Mouse (Mus musculus): ENCODE results near the gene 6430628N08Rik. TPM values are rescaled to one million over a fixed set of nuclear protein-coding genes. Genes with fewer than 3 reads are reported as not detected.

The 6430628N08Rik gene
- polyA plus RNA-seq, 1 experiment from 2014 or later: 0.10 TPM

- H3K9ac ChIP-seq (ENCODE audit: low read depth, low read length): peak overlapping the region; percentile 43; the same call in 1 of the 2 replicates
- H3K9me3 ChIP-seq (ENCODE audit: control insufficient read depth, low read length): no peaks in the 10 kb centered on the region
- ATAC-seq (ENCODE audit: low read depth) (no peak), DNase-seq (ENCODE audit: low spot score) (no peak)
- H3K4me1 ChIP-seq (ENCODE audit: control insufficient read depth, insufficient read depth, low read length): 0 out of 2 replicates have a peak, but pooled peaks cover 3% of the 10 kb centered on the region
- no peak overlapping the region for H3K27ac ChIP-seq (replicated peaks; ENCODE audit: low read depth, low read length)
- H3K27me3 ChIP-seq (replicated peaks; ENCODE audit: control insufficient read depth, insufficient read depth, low read length): peaks cover 96% of the 10 kb centered on the region
- WGBS: 2% methylated on average over 37 of the region's 37 CpGs
- H3K4me3 ChIP-seq (ENCODE audit: low read depth, low read length): peak overlapping the region; percentile 44
- H3K4me2 ChIP-seq (ENCODE audit: low read depth, low read length): peak overlapping the region; percentile 67
- no peaks in the 10 kb centered on the region for H3K36me3 ChIP-seq (ENCODE audit: control insufficient read depth, insufficient read depth, low read length)
Observed at GRCm38 (mm10) chr4:115938276-115939160, 48.1 kb downstream of the 6430628N08Rik start.

DNA sequence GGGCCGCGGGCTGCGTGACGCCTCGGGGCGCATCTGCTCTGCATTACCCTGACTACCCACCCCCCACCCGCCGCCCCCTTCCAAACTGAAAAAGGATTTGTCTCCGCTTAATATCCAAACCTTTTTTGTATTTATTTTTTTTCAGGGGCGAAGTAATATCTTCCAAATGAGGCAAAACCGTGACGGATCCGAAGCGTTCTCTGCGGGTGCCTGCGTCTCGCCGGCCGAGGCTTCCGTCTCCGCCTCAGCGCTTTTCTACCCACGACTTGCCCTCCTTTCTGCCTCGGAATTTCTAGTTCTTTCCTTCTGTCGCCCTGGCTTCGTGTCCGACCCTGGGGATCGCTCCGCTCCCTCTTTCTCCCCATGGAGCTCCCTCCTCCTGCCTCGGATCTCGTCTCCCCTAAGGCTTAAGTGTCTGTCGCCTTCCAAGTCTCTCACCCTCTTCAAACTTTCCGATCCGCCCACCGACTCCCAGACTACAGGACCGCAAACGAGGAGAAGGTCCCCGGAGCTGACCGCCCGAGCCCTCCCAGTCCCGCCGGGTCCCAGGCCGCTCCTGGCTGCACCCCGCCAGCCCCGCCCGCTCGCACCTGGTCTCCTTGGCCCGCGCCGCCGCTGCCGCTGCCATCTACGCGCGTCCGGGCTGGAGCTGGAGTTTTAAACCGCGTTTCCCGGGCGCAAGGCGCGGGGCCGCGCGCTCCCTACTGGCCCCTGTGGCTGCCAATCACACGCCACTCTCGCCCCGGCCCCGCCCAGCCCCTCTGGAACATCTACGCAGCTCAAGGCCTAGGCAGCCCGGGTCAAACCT lies 49.0 kb downstream of the 6430628N08Rik start, which contains the start of gene Dmbx1:
Dmbx1 (minus strand) TSS at position 632 of the 808 bp plus-strand sequence.
- no peaks in the 10 kb centered on the region for H3K36me3 ChIP-seq (ENCODE audit: control insufficient read depth, insufficient read depth, low read length)
- peak; percentile 73 for ATAC-seq (ENCODE audit: low read depth)
- peak; percentile 64 for DNase-seq (ENCODE audit: low spot score)
- peak within 1 kb of the TSS; percentile 44 for H3K4me3 ChIP-seq (ENCODE audit: low read depth, low read length)
- under 1% methylated on average over 53 of the region's 71 CpGs for WGBS
- peak within 1 kb of the TSS; percentile 54; the same call in 1 of the 2 replicates for H3K9ac ChIP-seq (ENCODE audit: low read depth, low read length)
- peak within 1 kb of the TSS; percentile 67 for H3K4me2 ChIP-seq (ENCODE audit: low read depth, low read length)
- H3K9me3 ChIP-seq (ENCODE audit: control insufficient read depth, low read length): no peaks in the 10 kb centered on the region
- 0 out of 2 replicates have a peak, but pooled peaks cover 3% of the 10 kb centered on the region for H3K4me1 ChIP-seq (ENCODE audit: control insufficient read depth, insufficient read depth, low read length)
- peaks cover 96% of the 10 kb centered on the region for H3K27me3 ChIP-seq (replicated peaks; ENCODE audit: control insufficient read depth, insufficient read depth, low read length)
- H3K27ac ChIP-seq (replicated peaks; ENCODE audit: low read depth, low read length): no peak within 1 kb of the TSS; the same call in 1 of the 2 replicates

GRCm38 (mm10) chr4:115940681-115941080 lies 50.2 kb downstream of the 6430628N08Rik start:
- Histone ChIP-seq H3K4me1 (ENCODE audit: control insufficient read depth, insufficient read depth, low read length) (0 out of 2 replicates have a peak, but pooled peaks cover 3% of the 10 kb centered on the region), H3K9me3 (ENCODE audit: control insufficient read depth, low read length) (no peaks in the 10 kb centered on the region), H3K4me2 (ENCODE audit: low read depth, low read length) (no peak overlapping the region), H3K36me3 (ENCODE audit: control insufficient read depth, insufficient read depth, low read length) (no peaks in the 10 kb centered on the region), H3K9ac (ENCODE audit: low read depth, low read length) (no peak overlapping the region), H3K4me3 (ENCODE audit: low read depth, low read length) (no peak overlapping the region), H3K27ac (replicated peaks; ENCODE audit: low read depth, low read length) (no peak overlapping the region), H3K27me3 (replicated peaks; ENCODE audit: control insufficient read depth, insufficient read depth, low read length) (peaks cover 98% of the 10 kb centered on the region)
- DNase-seq (ENCODE audit: low spot score): no peak
- WGBS: 6% methylated on average over 3 of the region's 3 CpGs
- no peak for ATAC-seq (ENCODE audit: low read depth)

GRCm38 (mm10) chr4:115941242-115941820 lies 50.9 kb downstream of the 6430628N08Rik start:
- no peak for ATAC-seq (ENCODE audit: low read depth)
- Histone ChIP-seq H3K27ac (replicated peaks; ENCODE audit: low read depth, low read length) (no peak overlapping the region), H3K4me3 (ENCODE audit: low read depth, low read length) (no peak overlapping the region), H3K27me3 (replicated peaks; ENCODE audit: control insufficient read depth, insufficient read depth, low read length) (peaks cover 98% of the 10 kb centered on the region), H3K4me1 (ENCODE audit: control insufficient read depth, insufficient read depth, low read length) (0 out of 2 replicates have a peak, but pooled peaks cover 3% of the 10 kb centered on the region), H3K9ac (ENCODE audit: low read depth, low read length) (no peak overlapping the region), H3K4me2 (ENCODE audit: low read depth, low read length) (no peak overlapping the region), H3K36me3 (ENCODE audit: control insufficient read depth, insufficient read depth, low read length) (no peaks in the 10 kb centered on the region), H3K9me3 (ENCODE audit: control insufficient read depth, low read length) (no peaks in the 10 kb centered on the region)
- no peak for DNase-seq (ENCODE audit: low spot score)
- WGBS: 13% methylated on average over 9 of the region's 9 CpGs

DNA sequence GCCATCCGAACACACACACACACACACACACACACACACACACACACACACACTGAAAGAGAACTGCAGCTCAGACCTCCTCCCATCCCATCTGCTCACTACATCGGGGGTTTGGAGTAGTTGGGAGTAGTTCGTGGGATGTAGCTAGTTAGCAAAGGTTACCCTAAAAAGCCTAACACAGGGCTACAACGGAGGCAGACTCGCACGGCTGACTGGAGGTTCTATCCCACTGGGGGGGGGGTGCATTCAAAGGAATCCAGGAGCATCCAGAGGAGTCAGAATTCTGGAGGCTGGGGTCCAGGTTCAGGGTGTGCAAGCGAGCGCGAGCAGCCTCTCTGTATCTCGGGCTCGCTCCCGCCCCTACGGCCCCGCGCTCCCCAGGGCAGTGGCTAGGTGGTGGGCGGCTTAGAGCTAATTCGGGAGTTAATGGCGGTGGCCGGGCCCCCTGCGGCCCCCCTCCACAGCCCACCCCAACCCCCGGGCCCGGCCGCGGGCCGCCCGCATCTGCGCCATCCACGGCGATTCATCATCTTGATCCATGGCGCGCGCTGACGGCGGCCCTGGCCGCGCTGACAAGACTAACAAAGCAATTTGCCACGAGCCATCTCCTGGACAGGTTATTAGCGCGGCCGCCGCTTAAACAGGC lies 53.3 kb downstream of the 6430628N08Rik start:
- ATAC-seq (ENCODE audit: low read depth) (no peak), DNase-seq (ENCODE audit: low spot score) (no peak)
- Histone ChIP-seq H3K4me3 (ENCODE audit: low read depth, low read length) (peak overlapping the region; percentile 23), H3K9me3 (ENCODE audit: control insufficient read depth, low read length) (no peaks in the 10 kb centered on the region), H3K36me3 (ENCODE audit: control insufficient read depth, insufficient read depth, low read length) (no peaks in the 10 kb centered on the region), H3K4me2 (ENCODE audit: low read depth, low read length) (peak overlapping the region; percentile 46), H3K27ac (replicated peaks; ENCODE audit: low read depth, low read length) (no peak overlapping the region), H3K4me1 (ENCODE audit: control insufficient read depth, insufficient read depth, low read length) (0 out of 2 replicates have a peak, but pooled peaks cover 3% of the 10 kb centered on the region), H3K27me3 (replicated peaks; ENCODE audit: control insufficient read depth, insufficient read depth, low read length) (peaks cover 92% of the 10 kb centered on the region), H3K9ac (ENCODE audit: low read depth, low read length) (no peak overlapping the region)
- WGBS: 2% methylated on average over 12 of the region's 41 CpGs

Other genes starting within 250 kb of the 6430628N08Rik start
- 4.9 and 6.3 TPM in 2 replicates for gene Cyp4b1, start 242.9 kb upstream of the 6430628N08Rik start, polyA plus RNA-seq (2014; fragmentation: Nextera tagmentation; extraction: Ambion mirVana)
- gene Efcab14, start 152.9 kb upstream of the 6430628N08Rik start, polyA plus RNA-seq (2014; fragmentation: Nextera tagmentation; extraction: Ambion mirVana): 42.3 and 43.9 TPM in 2 replicates
- gene Tex38, start 109.6 kb upstream of the 6430628N08Rik start, polyA plus RNA-seq (2014; fragmentation: Nextera tagmentation; extraction: Ambion mirVana): 0.26 TPM in 1 of 2 replicates, not detected in the other
- 54.4 and 58.7 TPM in 2 replicates for gene Atpaf1, start 105.9 kb upstream of the 6430628N08Rik start, polyA plus RNA-seq (2014; fragmentation: Nextera tagmentation; extraction: Ambion mirVana)
- 8.3 and 11.6 TPM in 2 replicates for gene Mob3c, start 62.6 kb upstream of the 6430628N08Rik start, polyA plus RNA-seq (2014; fragmentation: Nextera tagmentation; extraction: Ambion mirVana)
- 24.1 and 25.3 TPM in 2 replicates for gene Mknk1, start 51.5 kb upstream of the 6430628N08Rik start, polyA plus RNA-seq (2014; fragmentation: Nextera tagmentation; extraction: Ambion mirVana)
- gene Kncn, start 6.3 kb upstream of the 6430628N08Rik start, polyA plus RNA-seq (2014; fragmentation: Nextera tagmentation; extraction: Ambion mirVana): 0.31 TPM in 1 of 2 replicates, not detected in the other
- gene Dmbx1, start 49.3 kb downstream of the 6430628N08Rik start, polyA plus RNA-seq (2014; fragmentation: Nextera tagmentation; extraction: Ambion mirVana): 0.26 and 0.58 TPM in 2 replicates
- gene Faah, start 127.3 kb downstream of the 6430628N08Rik start, polyA plus RNA-seq (2014; fragmentation: Nextera tagmentation; extraction: Ambion mirVana): 3.8 and 4.5 TPM in 2 replicates
- 17.7 and 20.2 TPM in 2 replicates for gene Nsun4, start 163.2 kb downstream of the 6430628N08Rik start, polyA plus RNA-seq (2014; fragmentation: Nextera tagmentation; extraction: Ambion mirVana)
- gene Uqcrh, start 184.4 kb downstream of the 6430628N08Rik start, polyA plus RNA-seq (2014; fragmentation: Nextera tagmentation; extraction: Ambion mirVana): 511 and 572 TPM in 2 replicates
- gene Lrrc41, start 184.6 kb downstream of the 6430628N08Rik start, polyA plus RNA-seq (2014; fragmentation: Nextera tagmentation; extraction: Ambion mirVana): 73.1 and 85.5 TPM in 2 replicates
- gene Rad54l, start 233.0 kb downstream of the 6430628N08Rik start, polyA plus RNA-seq (2014; fragmentation: Nextera tagmentation; extraction: Ambion mirVana): 20.7 and 22.6 TPM in 2 replicates
- 60.4 and 62.7 TPM in 2 replicates for gene Pomgnt1, start 233.2 kb downstream of the 6430628N08Rik start, polyA plus RNA-seq (2014; fragmentation: Nextera tagmentation; extraction: Ambion mirVana)